Mouse (Mus musculus): ENCODE measurements around the gene Kcmf1. TPM values are rescaled to one million over a fixed set of nuclear protein-coding genes. Genes with fewer than 3 reads are reported as not detected.
A peak's percentile ranks its signal among the peaks of the same experiment; 100 is the strongest.

The Kcmf1 gene
- polyA plus RNA-seq, 1 experiment, result 110 TPM

GRCm38 (mm10) chr6:72937859-72938258 lies 38.1 kb upstream of the Kcmf1 start:
- Histone ChIP-seq H3K4me2 (ENCODE audit: low read depth) (peak overlapping the region; percentile 68), H3ac (ENCODE audit: control insufficient read depth, insufficient read length) (no peak overlapping the region), H3K79me2 (ENCODE audit: control insufficient read depth, insufficient read depth) (no peaks in the 10 kb centered on the region), H3K36me3 (ENCODE audit: control insufficient read depth, insufficient read depth) (no peaks in the 10 kb centered on the region), H3K27me3 (ENCODE audit: control insufficient read depth, insufficient read depth, insufficient read length) (no peaks in the 10 kb centered on the region), H3K4me3 (no peak overlapping the region)
- TF ChIP-seq USF1 (IDR thresholded peaks at IDR 0.05; ENCODE audit: low read depth) (no peak), CEBPB (IDR thresholded peaks at IDR 0.05; ENCODE audit: insufficient read depth, poor library complexity, severe bottlenecking) (no peak), MYOD1 (IDR thresholded peaks at IDR 0.05; ENCODE audit: control insufficient read depth in 1 of 3, insufficient read length in 2 of 3, low read depth in 2 of 3) (no peak), E2F4 (IDR thresholded peaks at IDR 0.05; ENCODE audit: insufficient read depth) (no peak), REST (IDR thresholded peaks at IDR 0.05; ENCODE audit: insufficient read depth, insufficient read length) (no peak), MAX (IDR thresholded peaks at IDR 0.05; ENCODE audit: low read depth) (no peak), TCF3 (IDR thresholded peaks at IDR 0.05; ENCODE audit: insufficient read length, low read depth) (no peak)

- no peak for TF ChIP-seq CEBPB (IDR thresholded peaks at IDR 0.05; ENCODE audit: insufficient read depth, poor library complexity, severe bottlenecking)
- no peak for TF ChIP-seq MYOG (IDR thresholded peaks at IDR 0.05; ENCODE audit: control insufficient read depth in 1 of 3, insufficient read depth in 1 of 3, insufficient read length in 2 of 3, low read depth in 2 of 3)
- no peak for TF ChIP-seq MAX (IDR thresholded peaks at IDR 0.05; ENCODE audit: low read depth)
- TF ChIP-seq MYOD1 (IDR thresholded peaks at IDR 0.05; ENCODE audit: control insufficient read depth in 1 of 3, insufficient read length in 2 of 3, low read depth in 2 of 3), result peak in 1 of 3 experiments; percentile 11
- no peak for TF ChIP-seq POLR2AphosphoS2 (IDR thresholded peaks at IDR 0.05; ENCODE audit: insufficient read length, low read depth)
- Histone ChIP-seq H3K79me2 (ENCODE audit: control insufficient read depth, insufficient read depth) (no peaks in the 10 kb centered on the region), H3K4me2 (ENCODE audit: low read depth) (peak overlapping the region; percentile 68), H3K4me3 (no peak overlapping the region), H3K27me3 (ENCODE audit: control insufficient read depth, insufficient read depth, insufficient read length) (no peaks in the 10 kb centered on the region), H3K36me3 (ENCODE audit: control insufficient read depth, insufficient read depth) (no peaks in the 10 kb centered on the region), H3ac (ENCODE audit: control insufficient read depth, insufficient read length) (no peak overlapping the region)
Observed at GRCm38 (mm10) chr6:72937430-72937829, 37.7 kb upstream of the Kcmf1 start.

- H3K36me3 ChIP-seq (ENCODE audit: control insufficient read depth, insufficient read depth), result no peaks in the 10 kb centered on the region
- H3K4me2 ChIP-seq (ENCODE audit: low read depth), result no peak overlapping the region
- H3ac ChIP-seq (ENCODE audit: control insufficient read depth, insufficient read length), result no peak overlapping the region
- H3K4me3 ChIP-seq, result no peak overlapping the region
- no peaks in the 10 kb centered on the region for H3K27me3 ChIP-seq (ENCODE audit: control insufficient read depth, insufficient read depth, insufficient read length)
- H3K79me2 ChIP-seq (ENCODE audit: control insufficient read depth, insufficient read depth), result no peaks in the 10 kb centered on the region
- TF ChIP-seq MYOG (IDR thresholded peaks at IDR 0.05; ENCODE audit: control insufficient read depth in 1 of 3, insufficient read depth in 1 of 3, insufficient read length in 2 of 3, low read depth in 2 of 3), result no peak
- no peak for TF ChIP-seq MAX (IDR thresholded peaks at IDR 0.05; ENCODE audit: low read depth)
Observed at GRCm38 (mm10) chr6:72932955-72933354, 33.2 kb upstream of the Kcmf1 start.

GRCm38 (mm10) chr6:72931533-72931932 lies 31.8 kb upstream of the Kcmf1 start:
- Histone ChIP-seq H3K4me2 (ENCODE audit: low read depth) (no peak overlapping the region), H3K4me3 (no peak overlapping the region), H3K36me3 (ENCODE audit: control insufficient read depth, insufficient read depth) (no peaks in the 10 kb centered on the region), H3ac (ENCODE audit: control insufficient read depth, insufficient read length) (no peak overlapping the region), H3K79me2 (ENCODE audit: control insufficient read depth, insufficient read depth) (no peaks in the 10 kb centered on the region), H3K27me3 (ENCODE audit: control insufficient read depth, insufficient read depth, insufficient read length) (no peaks in the 10 kb centered on the region)
- TF ChIP-seq TCF3 (IDR thresholded peaks at IDR 0.05; ENCODE audit: insufficient read length, low read depth) (no peak), TCF12 (IDR thresholded peaks at IDR 0.05; ENCODE audit: insufficient read depth, poor library complexity, severe bottlenecking) (no peak), USF1 (IDR thresholded peaks at IDR 0.05; ENCODE audit: low read depth) (no peak), E2F4 (IDR thresholded peaks at IDR 0.05; ENCODE audit: insufficient read depth) (no peak), POLR2AphosphoS2 (IDR thresholded peaks at IDR 0.05; ENCODE audit: insufficient read length, low read depth) (no peak), MYOG (IDR thresholded peaks at IDR 0.05; ENCODE audit: control insufficient read depth in 1 of 3, insufficient read depth in 1 of 3, insufficient read length in 2 of 3, low read depth in 2 of 3) (no peak), POLR2A (IDR thresholded peaks at IDR 0.05; ENCODE audit: insufficient read length, low read depth) (no peak), REST (IDR thresholded peaks at IDR 0.05; ENCODE audit: insufficient read depth, insufficient read length) (no peak), CEBPB (IDR thresholded peaks at IDR 0.05; ENCODE audit: insufficient read depth, poor library complexity, severe bottlenecking) (no peak), MAX (IDR thresholded peaks at IDR 0.05; ENCODE audit: low read depth) (no peak), MYOD1 (IDR thresholded peaks at IDR 0.05; ENCODE audit: control insufficient read depth in 1 of 3, insufficient read length in 2 of 3, low read depth in 2 of 3) (no peak), SRF (IDR thresholded peaks at IDR 0.05; ENCODE audit: control insufficient read depth, insufficient read length, low read depth) (no peak)

GRCm38 (mm10) chr6:72929795-72930398 lies 30.1 kb upstream of the Kcmf1 start:
- Histone ChIP-seq H3ac (ENCODE audit: control insufficient read depth, insufficient read length) (no peak overlapping the region), H3K27me3 (ENCODE audit: control insufficient read depth, insufficient read depth, insufficient read length) (no peaks in the 10 kb centered on the region), H3K4me2 (ENCODE audit: low read depth) (no peak overlapping the region), H3K79me2 (ENCODE audit: control insufficient read depth, insufficient read depth) (no peaks in the 10 kb centered on the region), H3K4me3 (no peak overlapping the region), H3K36me3 (ENCODE audit: control insufficient read depth, insufficient read depth) (no peaks in the 10 kb centered on the region)
- TF ChIP-seq POLR2A (IDR thresholded peaks at IDR 0.05; ENCODE audit: insufficient read length, low read depth) (no peak), MYOG (IDR thresholded peaks at IDR 0.05; ENCODE audit: control insufficient read depth in 1 of 3, insufficient read depth in 1 of 3, insufficient read length in 2 of 3, low read depth in 2 of 3) (no peak), TCF3 (IDR thresholded peaks at IDR 0.05; ENCODE audit: insufficient read length, low read depth) (no peak), CEBPB (IDR thresholded peaks at IDR 0.05; ENCODE audit: insufficient read depth, poor library complexity, severe bottlenecking) (no peak), E2F4 (IDR thresholded peaks at IDR 0.05; ENCODE audit: insufficient read depth) (no peak), SRF (IDR thresholded peaks at IDR 0.05; ENCODE audit: control insufficient read depth, insufficient read length, low read depth) (no peak), POLR2AphosphoS2 (IDR thresholded peaks at IDR 0.05; ENCODE audit: insufficient read length, low read depth) (no peak), USF1 (IDR thresholded peaks at IDR 0.05; ENCODE audit: low read depth) (no peak), MYOD1 (IDR thresholded peaks at IDR 0.05; ENCODE audit: control insufficient read depth in 1 of 3, insufficient read length in 2 of 3, low read depth in 2 of 3) (no peak), REST (IDR thresholded peaks at IDR 0.05; ENCODE audit: insufficient read depth, insufficient read length) (no peak), MAX (IDR thresholded peaks at IDR 0.05; ENCODE audit: low read depth) (no peak), TCF12 (IDR thresholded peaks at IDR 0.05; ENCODE audit: insufficient read depth, poor library complexity, severe bottlenecking) (no peak)
